Mouse (Mus musculus): Measurements from ENCODE around the gene Snf8.

The Snf8 gene

DNA sequence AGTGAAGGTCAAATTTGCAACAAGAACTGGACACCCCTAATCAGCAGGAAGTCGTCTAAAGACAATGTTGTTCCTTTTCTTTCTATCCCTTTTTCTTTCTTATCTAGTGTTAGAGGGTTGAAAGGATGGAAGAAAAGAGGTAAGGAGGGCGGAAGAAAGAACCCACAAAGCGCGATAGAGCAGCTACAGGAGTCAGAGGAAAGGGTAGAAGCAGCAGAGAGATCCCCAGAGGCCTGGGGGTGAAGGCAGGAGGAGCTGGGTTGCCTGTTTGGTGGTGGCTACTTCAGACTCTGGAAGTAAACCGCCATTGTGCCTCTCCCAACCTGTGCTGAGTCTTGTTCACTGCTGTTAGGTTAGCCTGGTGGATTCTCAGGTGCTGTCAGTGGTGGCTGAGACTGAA lies 6.6 kb upstream of the Snf8 start:
- DNase-seq (ENCODE audit: low spot score): no peak

DNA sequence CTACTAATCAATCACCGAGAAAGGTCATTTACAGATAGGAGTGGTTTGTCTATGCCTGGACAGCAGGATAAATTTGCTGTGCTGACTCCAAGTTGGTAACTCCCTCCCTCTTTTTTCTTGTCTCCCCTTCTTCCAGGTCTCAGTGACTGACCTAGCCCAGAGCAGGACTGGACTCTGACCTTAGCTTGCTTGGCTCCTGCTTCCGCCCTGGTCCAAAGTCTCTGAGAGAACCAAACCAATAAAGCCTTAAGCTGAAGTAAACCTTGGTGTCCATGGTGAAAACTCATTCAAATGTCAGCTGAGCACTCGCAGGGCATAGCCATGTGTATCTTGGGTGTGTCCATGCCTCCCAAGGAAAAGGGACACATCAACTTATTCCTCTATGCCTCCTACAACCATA lies 4.1 kb upstream of the Snf8 start:
- DNase-seq (ENCODE audit: low spot score): no peak

- DNase-seq (ENCODE audit: low spot score): no peak
Measured at GRCm38 (mm10) chr11:96031701-96032100, 3.0 kb upstream of the Snf8 start.

GRCm38 (mm10) chr11:96033264-96033663 lies 1.4 kb upstream of the Snf8 start:
- DNase-seq (ENCODE audit: low spot score): peak; percentile 64

DNA sequence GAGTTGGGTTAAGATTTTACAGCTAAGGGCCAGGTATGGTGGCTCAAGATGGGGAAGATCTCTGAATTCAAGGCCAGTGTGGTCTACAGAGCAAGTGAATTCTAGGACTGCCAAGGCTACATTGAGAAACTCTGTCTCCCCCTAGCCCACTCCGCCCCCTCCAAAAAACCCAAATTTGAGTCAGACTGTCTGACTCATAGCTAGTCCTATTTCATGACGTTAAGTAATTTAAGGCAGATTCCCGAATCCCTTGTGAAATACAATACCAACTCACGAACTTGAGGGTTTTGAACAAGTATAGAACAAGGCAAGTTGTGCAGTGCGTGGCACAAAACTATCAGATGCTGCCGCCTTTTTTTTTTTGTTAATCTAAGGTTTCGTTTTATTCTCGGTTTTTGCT lies 569 bp upstream of the Snf8 start:
- DNase-seq (ENCODE audit: low spot score): no peak

GRCm38 (mm10) chr11:96035133-96035532 lies 448 bp downstream of the Snf8 start:
- DNase-seq (ENCODE audit: low spot score): no peak

GRCm38 (mm10) chr11:96037499-96037898 lies 2.8 kb downstream of the Snf8 start:
- DNase-seq (ENCODE audit: low spot score): no peak

DNA sequence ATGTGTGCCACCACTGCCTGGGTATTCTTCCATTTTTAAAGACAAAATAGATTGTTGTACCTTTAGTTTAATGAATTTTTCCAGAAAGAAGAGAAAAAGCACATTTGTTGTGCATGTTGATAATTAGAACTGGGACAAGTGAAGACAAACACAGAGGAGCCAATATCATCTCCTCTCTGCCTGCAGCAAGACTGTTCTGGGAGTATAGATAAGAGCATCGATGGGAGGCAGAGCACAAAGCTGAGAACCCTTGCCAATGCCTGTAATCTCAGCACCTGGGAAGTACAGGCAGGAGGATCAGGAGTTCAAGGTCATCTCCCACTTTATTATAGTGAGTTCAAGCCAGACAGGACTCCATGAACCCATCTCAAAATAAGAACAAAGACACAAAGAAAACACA lies 3.9 kb downstream of the Snf8 start:
- DNase-seq (ENCODE audit: low spot score): no peak

GRCm38 (mm10) chr11:96044803-96045567 lies 10.3 kb downstream of the Snf8 start:
- no peak for DNase-seq (ENCODE audit: low spot score)

GRCm38 (mm10) chr11:96046028-96046427 lies 11.3 kb downstream of the Snf8 start:
- DNase-seq (ENCODE audit: low spot score): no peak

- no peak for DNase-seq (ENCODE audit: low spot score)
Measured at GRCm38 (mm10) chr11:96046793-96047192, 12.1 kb downstream of the Snf8 start.

DNA sequence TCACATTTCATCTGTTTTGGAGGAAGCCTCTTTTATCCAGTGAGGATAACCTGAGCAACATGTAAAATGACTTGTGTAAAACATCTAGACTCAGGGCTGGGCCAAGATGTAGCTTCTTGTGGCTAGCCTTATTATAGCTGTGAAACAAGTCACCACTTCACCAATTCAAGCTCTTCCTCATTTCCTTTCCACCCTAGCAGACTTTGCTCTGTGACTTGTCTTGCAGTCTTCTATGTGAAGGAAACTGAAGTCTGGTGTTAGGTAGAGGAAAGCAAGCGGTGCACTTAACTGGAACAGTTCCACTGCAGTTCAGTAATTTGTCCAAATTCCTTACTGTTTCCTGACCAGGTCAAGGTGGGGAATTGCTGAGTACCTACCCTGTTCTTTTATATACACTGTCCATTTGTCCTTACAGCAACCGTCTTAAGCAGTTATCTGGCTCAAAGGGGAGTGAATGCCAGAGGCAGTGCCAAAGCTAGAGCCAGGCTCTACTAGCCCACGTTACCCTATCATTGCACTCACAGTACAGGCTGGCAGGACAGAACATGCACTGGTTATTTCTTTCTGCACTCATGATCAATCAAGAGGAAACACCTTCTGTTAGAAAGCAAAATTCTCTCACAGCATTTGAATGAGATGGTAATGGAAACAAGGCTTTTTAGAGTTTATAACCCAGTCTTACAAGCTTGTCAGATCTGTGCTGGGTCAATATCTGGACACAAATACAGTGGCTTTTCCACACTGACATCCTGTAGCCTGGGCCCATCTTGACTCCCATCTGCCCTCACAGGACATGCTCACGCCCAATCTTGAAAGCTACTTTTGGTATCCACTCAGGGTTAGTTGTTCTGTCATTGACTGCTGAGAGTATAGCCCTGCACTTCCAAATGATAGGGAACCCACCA lies 13.0 kb downstream of the Snf8 start:
- no peak for DNase-seq (ENCODE audit: low spot score)

GRCm38 (mm10) chr11:96049939-96050338 lies 15.3 kb downstream of the Snf8 start:
- DNase-seq (ENCODE audit: low spot score): no peak

DNA sequence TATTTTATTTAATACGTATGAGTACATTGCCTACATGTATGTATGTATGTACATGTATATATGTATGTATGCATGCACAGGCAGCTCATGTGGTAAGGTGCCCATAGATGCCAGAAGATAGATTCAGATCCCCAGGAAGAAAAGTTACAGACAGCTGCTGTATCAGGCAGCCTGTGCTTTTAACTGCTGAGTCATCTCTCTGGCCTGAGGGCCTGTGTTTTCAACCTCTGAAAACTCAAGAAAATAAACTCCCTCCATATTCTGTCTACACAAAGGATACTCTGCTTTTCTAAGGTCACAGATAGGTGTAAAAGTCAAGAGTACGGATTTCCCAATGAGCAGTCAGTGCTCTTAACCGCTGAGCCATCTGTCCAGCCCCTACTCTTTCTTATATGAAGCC lies 16.2 kb downstream of the Snf8 start:
- no peak for DNase-seq (ENCODE audit: low spot score)

- no peak for DNase-seq (ENCODE audit: low spot score)
Measured at GRCm38 (mm10) chr11:96058309-96058708, 23.6 kb downstream of the Snf8 start.

DNA sequence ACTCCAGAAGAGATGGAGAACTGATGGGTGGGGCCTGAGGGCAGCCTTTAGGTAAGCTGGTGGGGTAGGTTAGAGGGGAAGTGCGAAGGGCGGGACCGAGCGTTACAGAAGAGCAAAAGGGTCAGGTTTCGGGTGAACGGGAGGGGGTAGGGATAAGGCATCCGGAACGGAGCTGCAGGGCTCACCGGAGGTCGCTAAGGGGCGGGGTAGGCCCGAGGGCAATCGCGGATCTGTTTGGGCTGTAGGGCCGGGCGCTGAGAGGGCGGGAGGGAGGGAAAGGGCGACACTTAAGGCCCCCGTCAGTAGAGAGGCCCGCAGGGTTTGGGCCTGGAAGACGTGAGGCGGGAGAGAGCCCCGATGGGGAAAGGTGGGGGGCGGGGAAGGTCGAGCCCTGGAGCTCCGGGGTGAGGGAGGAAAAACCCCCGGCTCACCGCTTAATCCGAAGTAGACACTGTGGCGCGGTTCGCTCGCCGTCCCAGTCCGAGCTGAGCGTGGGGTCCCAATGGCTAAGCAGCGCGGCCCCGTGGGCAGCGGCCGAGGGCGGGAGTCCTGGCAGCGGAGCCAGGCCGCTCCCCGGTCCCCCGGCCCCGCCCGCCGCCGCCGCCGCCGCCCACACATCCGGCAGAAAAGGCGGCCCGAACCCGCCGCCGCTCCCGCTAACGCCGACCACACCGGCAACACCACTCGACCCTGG lies 30.0 kb downstream of the Snf8 start:
- peak; percentile 79 for DNase-seq (ENCODE audit: low spot score)

- DNase-seq (ENCODE audit: low spot score): peak; percentile 96
Measured at GRCm38 (mm10) chr11:96065215-96065911, 30.7 kb downstream of the Snf8 start, which contains the start of gene Ube2z. Ube2z (minus strand) TSS chr11:96065388.

- no peak for DNase-seq (ENCODE audit: low spot score)
Measured at GRCm38 (mm10) chr11:96068231-96068630, 33.5 kb downstream of the Snf8 start.

DNA sequence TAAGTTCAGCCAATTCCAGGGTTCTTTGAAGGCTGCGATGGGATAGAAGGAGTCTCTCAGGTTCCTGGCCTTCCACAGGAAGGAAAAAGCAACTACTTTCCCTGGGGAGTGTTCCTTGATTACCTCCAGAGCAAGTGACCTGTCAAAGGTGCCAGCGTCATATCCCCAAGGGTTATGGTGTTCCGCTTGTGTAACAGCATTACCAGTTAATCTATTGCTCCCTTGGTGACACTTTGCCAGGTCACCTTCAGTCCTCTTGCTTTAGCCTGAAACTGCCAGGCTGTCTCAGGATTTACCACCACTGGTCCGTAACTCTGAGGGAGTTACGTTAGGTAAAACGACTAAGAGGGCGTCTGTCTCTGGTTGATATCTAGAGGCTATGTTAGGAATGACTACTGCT lies 35.7 kb downstream of the Snf8 start:
- no peak for DNase-seq (ENCODE audit: low spot score)

GRCm38 (mm10) chr11:96071013-96071412 lies 36.3 kb downstream of the Snf8 start:
- DNase-seq (ENCODE audit: low spot score): no peak

- no peak for DNase-seq (ENCODE audit: low spot score)
Measured at GRCm38 (mm10) chr11:96073295-96073993, 38.8 kb downstream of the Snf8 start.
